Mouse (Mus musculus) E14TG2a.4 (cell line): ENCODE measurements around the gene Tcp10a.

Experiments used
- CTCF ChIP-seq: conservative IDR thresholded peaks from 2 replicates; pipeline ENCODE4 v1.5.1; 2014; ENCODE audit warnings: low read length
- NANOG ChIP-seq: IDR thresholded peaks from 2 replicates; pipeline ENCODE4 v1.6.1; 2014; ENCODE audit warnings: borderline replicate concordance, low read length, mixed read lengths
- POU5F1 ChIP-seq: IDR thresholded peaks from 2 replicates; pipeline ENCODE4 v1.6.1; 2014; ENCODE audit warnings: low read length, borderline replicate concordance

- TF ChIP-seq CTCF: no peak
- TF ChIP-seq POU5F1: no peak
- TF ChIP-seq NANOG: no peak
Observed at GRCm38 (mm10) chr17:7285292-7285691, 39.2 kb upstream of the Tcp10a start.
